Mouse (Mus musculus): ENCODE results near the gene 1700022I11Rik. TPM values are rescaled to one million over a fixed set of nuclear protein-coding genes. Genes with fewer than 3 reads are reported as not detected.
"Not testable (repeated sequence)": the region's sequence is repeated elsewhere in the genome, so short reads cannot be mapped to it uniquely, and the experiment has no call there.

1700022I11Rik gene
- total RNA-seq, 2 experiments from 2014 or later, result not detected

DNA sequence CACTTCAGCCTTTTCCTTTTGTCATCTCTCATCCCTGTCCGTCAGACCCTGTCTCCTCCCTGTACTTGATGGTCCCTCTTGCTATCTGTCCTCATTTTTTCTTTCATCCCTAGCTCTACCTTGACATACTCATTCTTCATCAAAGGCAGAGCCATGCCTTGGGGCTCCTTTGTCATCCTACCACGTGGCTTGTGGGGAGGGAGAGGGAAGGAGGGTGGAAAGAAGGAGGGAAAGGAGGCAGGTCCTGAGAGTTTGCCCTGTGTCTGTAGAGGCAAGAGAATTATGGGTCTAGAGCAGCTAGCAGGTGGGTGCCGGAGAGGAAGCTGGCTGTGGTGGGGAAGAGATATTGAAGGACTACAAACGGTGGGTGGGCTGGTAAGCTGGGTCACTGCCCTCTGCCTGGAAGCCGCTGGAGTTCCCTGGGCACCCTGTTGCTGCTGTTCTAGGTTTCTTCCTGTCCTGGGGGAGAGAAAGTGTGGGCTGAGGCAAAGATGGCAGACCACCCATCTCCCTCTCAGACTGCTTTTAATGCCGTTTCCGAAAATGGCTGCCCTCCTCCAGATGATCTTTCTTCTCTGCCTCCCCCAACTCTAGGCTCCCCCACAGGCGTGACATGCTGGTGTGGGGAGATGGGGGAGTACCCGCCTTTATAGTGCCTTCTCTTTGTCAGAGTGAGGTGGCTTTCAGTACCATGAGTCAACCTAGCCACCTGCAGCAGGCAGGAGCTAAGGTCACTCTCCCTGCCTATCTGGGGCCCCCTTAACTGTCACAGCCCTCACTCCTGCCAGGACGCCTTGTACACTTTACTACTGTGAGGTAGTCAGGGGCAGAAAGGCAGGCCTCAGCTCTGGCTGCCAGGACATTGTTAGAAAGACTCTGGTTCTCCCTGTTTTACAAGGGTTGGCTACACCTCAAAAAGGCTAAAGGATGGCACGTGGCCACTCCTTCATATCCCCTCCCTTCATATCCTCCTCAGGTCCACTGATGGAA, 17.9 kb upstream of the 1700022I11Rik start:
- ATAC-seq (ENCODE audit: poor library complexity, severe bottlenecking), result no peak

DNA sequence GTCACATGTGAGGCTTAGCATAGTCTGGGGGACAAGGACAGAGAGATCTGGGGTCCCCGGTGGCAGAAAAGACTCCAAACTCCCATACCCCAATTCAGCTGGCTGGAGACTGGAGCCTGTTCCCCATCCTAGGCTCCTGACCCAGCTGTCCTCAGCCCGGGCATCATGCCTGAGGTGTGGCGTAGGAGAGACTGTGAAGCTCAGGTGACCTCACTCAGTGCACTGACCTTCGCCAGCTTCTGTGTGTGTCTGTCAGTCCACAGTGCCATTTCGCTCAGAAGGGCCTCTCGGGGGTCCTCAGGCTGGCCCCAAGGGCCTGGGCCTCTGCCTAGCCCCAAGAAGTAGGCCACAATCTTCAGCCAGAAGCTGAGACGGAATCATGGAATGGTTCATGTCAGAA, 16.8 kb upstream of the 1700022I11Rik start:
- ATAC-seq (ENCODE audit: poor library complexity, severe bottlenecking), result no peak

DNA sequence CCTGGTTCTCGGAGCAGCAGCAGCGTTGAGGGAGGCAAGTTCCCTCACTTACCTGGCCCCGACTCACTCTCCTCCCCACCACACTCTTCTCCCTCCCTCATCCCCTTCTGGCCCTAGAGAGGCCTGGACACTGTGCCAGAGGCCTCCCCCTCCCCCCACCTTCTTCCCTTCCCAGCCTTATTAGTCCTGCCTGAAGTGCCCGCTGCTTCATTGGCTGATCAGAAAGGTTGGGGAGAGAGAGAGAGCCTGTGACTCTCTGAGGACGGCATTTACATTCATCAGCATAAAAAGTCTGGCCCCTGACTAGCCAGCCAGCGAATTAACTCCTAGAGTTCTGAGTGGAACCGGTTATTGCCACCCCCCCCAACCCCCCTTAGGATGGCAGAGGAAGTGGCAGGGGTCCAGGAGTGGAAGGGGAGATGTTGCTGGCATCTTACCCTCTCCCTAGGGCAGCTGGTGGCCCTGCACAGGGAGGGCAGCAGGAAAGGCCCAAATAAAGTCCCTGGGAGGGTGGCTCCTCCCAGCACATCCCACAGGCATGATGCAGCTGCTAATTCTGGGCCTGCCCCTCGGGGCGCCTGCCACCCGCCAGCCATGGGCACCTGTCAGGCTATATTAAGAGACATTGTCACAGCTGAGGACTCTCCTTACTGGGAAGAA, 15.8 kb upstream of the 1700022I11Rik start:
- ATAC-seq (ENCODE audit: poor library complexity, severe bottlenecking), result no peak

DNA sequence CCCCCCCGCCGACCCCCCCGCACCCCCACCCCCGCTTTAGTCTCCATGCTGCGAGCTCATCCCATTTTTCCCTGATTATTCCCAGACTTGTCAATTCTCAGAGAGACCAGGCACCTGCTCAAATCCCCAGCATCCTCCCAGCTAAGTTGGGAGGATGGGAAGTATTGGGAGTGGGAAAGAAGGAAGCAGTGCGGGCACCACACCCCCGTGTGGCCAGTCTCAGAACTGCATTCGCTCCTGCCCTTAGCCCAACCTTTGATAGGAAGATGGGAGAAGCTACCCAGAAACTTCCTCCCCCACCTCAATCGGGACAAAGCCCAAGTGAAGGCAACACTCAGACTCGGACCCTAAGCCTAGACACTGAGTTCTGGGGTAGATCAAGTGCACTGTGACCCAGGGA, 15.1 kb upstream of the 1700022I11Rik start:
- peak; percentile 20; the same call in 1 of the 2 replicates for ATAC-seq (ENCODE audit: poor library complexity, severe bottlenecking)

GRCm38 (mm10) chr4:42955200-42955599, 14.2 kb upstream of the 1700022I11Rik start:
- no peak for ATAC-seq (ENCODE audit: poor library complexity, severe bottlenecking)

GRCm38 (mm10) chr4:42956581-42956980, 12.8 kb upstream of the 1700022I11Rik start:
- ATAC-seq (ENCODE audit: poor library complexity, severe bottlenecking), result no peak

DNA sequence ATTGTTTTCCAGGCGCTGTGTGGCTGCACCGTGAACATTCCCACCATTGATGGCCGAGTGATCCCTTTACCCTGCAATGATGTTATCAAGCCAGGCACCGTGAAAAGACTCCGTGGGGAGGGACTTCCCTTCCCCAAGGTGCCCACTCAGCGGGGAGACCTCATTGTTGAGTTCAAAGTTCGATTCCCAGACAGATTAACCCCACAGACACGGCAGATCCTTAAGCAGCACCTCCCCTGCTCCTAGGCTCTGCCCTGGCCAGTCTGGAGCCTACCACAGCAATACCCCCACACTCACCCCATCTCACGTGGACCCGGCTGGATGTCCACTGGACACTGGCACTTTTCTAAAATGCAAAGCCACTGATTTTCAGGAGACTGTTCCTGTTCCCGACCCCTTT, 12.1 kb upstream of the 1700022I11Rik start:
- no peak for ATAC-seq (ENCODE audit: poor library complexity, severe bottlenecking)

DNA sequence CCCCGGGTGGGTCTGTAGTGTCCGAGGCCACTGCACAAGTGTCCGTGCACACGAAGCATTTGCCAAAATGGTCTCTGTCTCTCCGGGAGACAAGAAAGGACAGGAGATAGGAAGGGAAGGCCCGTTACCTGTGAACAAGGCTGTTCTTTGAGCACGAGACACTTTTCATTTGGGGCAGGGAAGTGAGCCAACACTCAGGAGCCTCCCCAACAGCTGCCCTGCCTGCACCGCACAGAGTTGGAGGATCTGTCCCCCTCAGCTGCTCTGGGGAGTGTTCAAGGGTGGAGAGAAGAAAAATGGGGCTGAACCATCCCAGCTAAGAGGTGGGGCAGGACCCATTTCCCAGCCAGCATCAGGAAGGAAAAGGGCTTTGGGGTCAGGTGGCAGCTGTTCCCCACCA, 11.4 kb upstream of the 1700022I11Rik start:
- no peak for ATAC-seq (ENCODE audit: poor library complexity, severe bottlenecking)

- no peak for ATAC-seq (ENCODE audit: poor library complexity, severe bottlenecking)
Observed at GRCm38 (mm10) chr4:42958942-42959341, 10.5 kb upstream of the 1700022I11Rik start.

DNA sequence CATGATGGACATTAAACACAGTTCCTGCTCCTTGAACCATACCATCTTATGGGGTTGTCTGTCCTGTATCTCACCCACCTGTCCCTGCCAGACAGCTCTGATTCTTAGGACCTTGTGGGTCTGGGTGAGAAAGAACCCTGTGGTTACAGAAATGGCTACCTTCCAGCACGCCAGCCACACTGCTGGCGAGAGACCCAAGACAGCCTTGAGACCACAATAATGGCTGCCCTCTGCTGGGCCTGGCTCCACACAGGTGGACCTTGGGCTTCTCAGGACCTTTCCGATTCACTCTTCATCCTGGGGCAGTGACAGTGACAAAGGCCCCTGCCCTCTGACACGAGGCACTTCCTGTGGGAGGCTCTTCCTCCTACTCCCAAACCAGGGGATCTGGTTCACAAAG, 10.0 kb upstream of the 1700022I11Rik start:
- no peak for ATAC-seq (ENCODE audit: poor library complexity, severe bottlenecking)

DNA sequence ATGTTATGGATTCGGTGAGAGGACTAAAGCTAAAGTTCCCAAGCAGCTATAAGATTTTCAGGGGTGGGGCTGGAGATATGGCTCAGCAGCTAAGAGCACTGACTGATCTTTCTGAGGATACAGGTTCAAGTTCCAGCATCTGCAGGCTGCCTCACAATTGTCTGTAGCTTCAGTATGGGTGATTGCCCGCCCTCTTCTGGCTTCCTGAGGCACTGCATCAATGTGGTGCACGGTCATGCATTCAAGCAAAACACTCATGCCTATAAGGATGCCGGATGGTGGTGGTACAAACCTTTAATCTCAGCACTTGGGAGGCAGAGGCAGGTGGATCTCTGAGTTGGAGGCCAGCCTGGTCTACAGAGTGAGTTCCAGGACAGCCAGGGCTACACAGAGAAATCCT, 7.8 kb upstream of the 1700022I11Rik start:
- peak; percentile 77 for ATAC-seq (ENCODE audit: poor library complexity, severe bottlenecking)

GRCm38 (mm10) chr4:42963480-42963879, 5.9 kb upstream of the 1700022I11Rik start:
- no peak for ATAC-seq (ENCODE audit: poor library complexity, severe bottlenecking)

GRCm38 (mm10) chr4:42965039-42965719, 4.2 kb upstream of the 1700022I11Rik start:
- ATAC-seq (ENCODE audit: poor library complexity, severe bottlenecking), result peak; percentile 97

- no peak for ATAC-seq (ENCODE audit: poor library complexity, severe bottlenecking)
Observed at GRCm38 (mm10) chr4:42972952-42973351, 3.5 kb downstream of the 1700022I11Rik start.

DNA sequence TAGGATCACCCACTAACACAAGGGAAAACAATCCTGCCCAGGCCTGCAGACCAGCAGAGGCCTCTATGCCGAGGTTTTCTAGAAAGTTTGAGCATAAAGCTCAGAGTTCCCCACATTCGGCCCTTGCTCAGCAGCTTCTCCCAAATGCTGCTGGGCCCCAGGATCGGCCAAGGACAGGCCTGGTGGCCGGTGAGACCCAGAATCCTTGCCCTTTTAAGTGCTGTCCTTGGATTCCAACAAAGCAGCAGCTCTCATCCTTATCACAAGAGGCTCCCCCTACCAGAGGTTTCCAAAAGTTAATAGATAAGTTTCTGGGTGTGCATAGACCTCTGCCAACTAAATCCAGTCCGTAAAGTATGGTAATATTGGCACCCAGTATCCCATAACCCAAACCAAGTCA, 4.5 kb downstream of the 1700022I11Rik start:
- no peak for ATAC-seq (ENCODE audit: poor library complexity, severe bottlenecking)

DNA sequence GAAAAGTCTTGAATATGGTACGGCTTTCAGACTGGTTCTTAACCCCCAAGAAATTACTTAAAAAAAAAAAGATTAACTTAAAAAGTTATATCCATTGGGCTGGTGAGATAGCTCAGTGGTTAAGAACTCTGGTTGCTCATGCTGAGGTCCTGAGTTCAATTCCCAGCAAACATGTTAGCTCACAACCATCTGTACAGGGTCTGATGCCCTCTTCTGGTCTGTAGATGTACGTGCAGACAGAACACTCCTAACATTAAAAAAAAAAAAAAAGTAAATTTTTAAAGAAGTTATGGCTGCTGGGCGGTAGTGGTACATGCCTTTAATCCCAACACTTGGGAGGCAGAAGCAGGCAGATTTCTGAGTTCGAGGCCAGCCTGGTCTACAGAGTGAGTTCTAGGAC, 8.7 kb downstream of the 1700022I11Rik start:
- ATAC-seq (ENCODE audit: poor library complexity, severe bottlenecking), result peak; percentile 45; the same call in 1 of the 2 replicates

DNA sequence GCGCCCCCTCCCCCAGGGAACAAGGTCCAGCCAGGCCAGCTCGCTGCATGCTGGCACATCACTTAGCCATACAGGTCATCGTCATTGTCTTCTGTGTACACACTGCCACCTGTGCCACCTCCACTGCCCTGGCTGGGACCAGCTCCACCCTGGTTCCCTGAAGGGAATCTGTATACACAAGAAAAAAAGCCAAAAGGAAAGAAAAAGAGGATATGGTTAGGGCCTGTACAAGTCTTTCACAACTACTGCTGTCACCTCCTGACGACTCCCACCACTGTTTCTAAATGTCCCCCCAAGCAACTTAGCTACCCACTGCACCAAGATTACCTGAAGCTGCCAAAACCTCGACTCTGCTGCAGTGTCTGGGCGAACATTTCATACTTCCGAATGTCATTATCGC, 11.1 kb downstream of the 1700022I11Rik start:
- not testable (repeated sequence) for ATAC-seq (ENCODE audit: poor library complexity, severe bottlenecking)

DNA sequence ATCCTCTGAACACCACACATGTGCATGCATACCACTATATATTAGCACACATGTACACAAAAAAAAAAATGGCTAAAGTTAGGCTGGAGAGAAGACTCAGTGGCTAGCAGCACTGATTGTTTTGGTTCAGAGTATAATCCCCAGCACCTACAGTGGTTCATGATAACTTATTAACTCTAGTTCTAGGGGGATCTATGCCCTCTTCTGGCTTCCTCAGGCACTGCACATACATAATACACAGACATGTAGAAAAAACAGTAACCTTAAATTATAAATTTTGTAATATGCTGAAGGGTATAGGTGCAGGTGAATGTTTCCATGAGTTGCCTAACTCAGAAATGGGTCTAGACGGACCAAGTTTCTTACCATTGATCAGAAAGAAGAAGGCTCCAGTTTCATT, 18.9 kb downstream of the 1700022I11Rik start:
- ATAC-seq (ENCODE audit: poor library complexity, severe bottlenecking), result no peak

GRCm38 (mm10) chr4:42998022-42998421, 28.6 kb downstream of the 1700022I11Rik start:
- no peak for ATAC-seq (ENCODE audit: poor library complexity, severe bottlenecking)

GRCm38 (mm10) chr4:42999451-43000140, 30.2 kb downstream of the 1700022I11Rik start:
- ATAC-seq (ENCODE audit: poor library complexity, severe bottlenecking), result peak; percentile 54

Data from megakaryocyte, adult 5-6 weeks (primary cell).